Mouse (Mus musculus) CH12.LX (cell line): ENCODE results near the gene Zfp383. TPM values are rescaled to one million over a fixed set of nuclear protein-coding genes. Genes with fewer than 3 reads are reported as not detected.

ENCODE experiments used
- DNase-seq: peaks from one replicate; pipeline ENCODE4 v3.0.0-alpha.2; 2013; ENCODE audit errors: extremely low read depth
- H3K27ac ChIP-seq: 2 replicates; pipeline ENCODE4 v1.5.1; 2012; ENCODE audit warnings: low read depth, mild to moderate bottlenecking, control low read depth, moderate library complexity; ENCODE audit not compliant: insufficient read depth
- H3K27me3 ChIP-seq: replicated peaks from 2 replicates; pipeline ENCODE3; 2012; ENCODE audit warnings: inconsistent platforms
- H3K36me3 ChIP-seq, 2 experiments: replicated peaks in 1 of 2; 2 replicates each; pipeline versions ENCODE3 to v1.6.1; 2012; ENCODE audit warnings: inconsistent platforms in 1 of 2, low read length in 1 of 2, mild to moderate bottlenecking in 1 of 2, mixed read lengths in 1 of 2, moderate library complexity in 1 of 2; ENCODE audit not compliant: control insufficient read depth in 1 of 2, insufficient read depth in 1 of 2
- H3K4me1 ChIP-seq, 2 experiments: 2 replicates each; pipeline ENCODE4 v1.6.1; 2012; ENCODE audit warnings: inconsistent platforms in 1 of 2, moderate library complexity in 1 of 2; ENCODE audit not compliant: insufficient read depth in 2 of 2, control insufficient read depth in 1 of 2
- H3K4me2 ChIP-seq: 2 replicates; pipeline ENCODE4 v1.6.1; 2012; ENCODE audit warnings: low read depth, mild to moderate bottlenecking, control low read depth; ENCODE audit not compliant: poor library complexity, insufficient read depth, severe bottlenecking
- H3K4me3 ChIP-seq, 3 experiments: fragments of 150-350 bp in 1 of 3; sonication (generic) in 1 of 3; replicated peaks in 1 of 3; 2 replicates each; pipeline versions ENCODE3 to v1.5.1; 2011 to 2012; ENCODE audit warnings: low read depth in 2 of 3, low read length in 2 of 3, mild to moderate bottlenecking in 2 of 3, moderate library complexity in 2 of 3, control low read depth in 1 of 3, improper control_type of control experiment in 1 of 3, inconsistent platforms in 1 of 3, mixed read lengths in 1 of 3; ENCODE audit not compliant: poor library complexity in 1 of 3
- H3K79me2 ChIP-seq: replicated peaks from 2 replicates; pipeline ENCODE4 v1.6.1; 2012; ENCODE audit warnings: mild to moderate bottlenecking, moderate library complexity; ENCODE audit not compliant: control insufficient read depth, poor library complexity, insufficient read depth, severe bottlenecking; ENCODE audit errors: extremely low read depth
- H3K9ac ChIP-seq: 2 replicates; pipeline ENCODE4 v1.6.1; 2012; ENCODE audit warnings: low read depth, mild to moderate bottlenecking, control low read depth, moderate library complexity; ENCODE audit not compliant: insufficient read depth
- H3K9me3 ChIP-seq: replicated peaks from 2 replicates; pipeline ENCODE3; 2012; ENCODE audit warnings: low read length, inconsistent platforms, mixed read lengths
- BHLHE40 ChIP-seq: IDR thresholded peaks from 2 replicates; pipeline ENCODE4 v1.6.1; 2011; ENCODE audit warnings: mild to moderate bottlenecking, low read depth, low read length, improper control_type of control experiment
- CHD1 ChIP-seq: IDR thresholded peaks from 2 replicates; pipeline ENCODE4 v1.6.1; 2012; ENCODE audit warnings: low read depth, low read length, improper control_type of control experiment, inconsistent platforms
- CHD2 ChIP-seq: IDR thresholded peaks from 2 replicates; pipeline ENCODE4 v1.6.1; 2011; ENCODE audit warnings: low read length, improper control_type of control experiment
- ELF1 ChIP-seq: IDR thresholded peaks from 2 replicates; pipeline ENCODE4 v1.6.1; 2014; ENCODE audit warnings: low read depth, mild to moderate bottlenecking, inconsistent platforms, low read length, improper control_type of control experiment
- EP300 ChIP-seq: IDR thresholded peaks from 2 replicates; pipeline ENCODE4 v1.6.1; 2011; ENCODE audit warnings: low read length, improper control_type of control experiment
- ETS1 ChIP-seq: conservative IDR thresholded peaks from 2 replicates; pipeline ENCODE4 v1.6.1; 2012; ENCODE audit warnings: low read depth, mild to moderate bottlenecking, inconsistent platforms, low read length, improper control_type of control experiment, moderate library complexity
- GABPA ChIP-seq: IDR thresholded peaks from 2 replicates; pipeline ENCODE4 v1.6.1; 2012; ENCODE audit warnings: low read depth, low read length, improper control_type of control experiment, inconsistent platforms; ENCODE audit not compliant: insufficient replicate concordance
- HCFC1 ChIP-seq: IDR thresholded peaks from 2 replicates; pipeline ENCODE4 v1.6.1; 2012; ENCODE audit warnings: low read depth, mild to moderate bottlenecking, inconsistent platforms, low read length, improper control_type of control experiment
- IRF4 ChIP-seq: IDR thresholded peaks from 2 replicates; pipeline ENCODE4 v1.6.1; 2014; ENCODE audit warnings: low read depth, mild to moderate bottlenecking, inconsistent platforms, low read length, improper control_type of control experiment
- JUN ChIP-seq: IDR thresholded peaks from 2 replicates; pipeline ENCODE4 v1.6.1; 2011; ENCODE audit warnings: low read depth, mild to moderate bottlenecking, low read length, improper control_type of control experiment, moderate library complexity; ENCODE audit not compliant: insufficient read depth
- JUND ChIP-seq: conservative IDR thresholded peaks from 2 replicates; pipeline ENCODE4 v1.6.1; 2011; ENCODE audit warnings: low read depth, low read length, improper control_type of control experiment
- MAFK ChIP-seq: IDR thresholded peaks from 2 replicates; pipeline ENCODE4 v1.6.1; 2011; ENCODE audit warnings: low read length, improper control_type of control experiment; ENCODE audit not compliant: insufficient replicate concordance
- MAZ ChIP-seq: IDR thresholded peaks from 2 replicates; pipeline ENCODE4 v1.6.1; 2012; ENCODE audit warnings: low read depth, mild to moderate bottlenecking, inconsistent platforms, low read length, improper control_type of control experiment, moderate library complexity
- MEF2A ChIP-seq: IDR thresholded peaks from 2 replicates; pipeline ENCODE4 v1.6.1; 2014; ENCODE audit warnings: low read depth, mild to moderate bottlenecking, inconsistent platforms, low read length, improper control_type of control experiment, borderline replicate concordance
- MXI1 ChIP-seq: IDR thresholded peaks from 2 replicates; pipeline ENCODE4 v1.6.1; 2011; ENCODE audit warnings: mild to moderate bottlenecking, low read depth, low read length, improper control_type of control experiment
- NELFE ChIP-seq: IDR thresholded peaks from 2 replicates; pipeline ENCODE4 v1.6.1; 2011; ENCODE audit warnings: low read depth, low read length, improper control_type of control experiment
- NRF1 ChIP-seq: IDR thresholded peaks from 2 replicates; pipeline ENCODE4 v1.6.1; 2014; ENCODE audit warnings: low read depth, mild to moderate bottlenecking, inconsistent platforms, low read length, improper control_type of control experiment, moderate library complexity
- PAX5 ChIP-seq: IDR thresholded peaks from 2 replicates; pipeline ENCODE4 v1.6.1; 2012; ENCODE audit warnings: low read length, inconsistent platforms, mixed read lengths
- POLR2A ChIP-seq: IDR thresholded peaks from 2 replicates; pipeline ENCODE4 v1.6.1; 2011; ENCODE audit warnings: low read depth, mild to moderate bottlenecking, improper control_type of control experiment, low read length
- POLR2AphosphoS2 ChIP-seq: IDR thresholded peaks from 2 replicates; pipeline ENCODE4 v1.6.1; 2011; ENCODE audit warnings: low read depth, low read length, improper control_type of control experiment
- RAD21 ChIP-seq: IDR thresholded peaks from 2 replicates; pipeline ENCODE4 v1.6.1; 2011; ENCODE audit warnings: low read depth, mild to moderate bottlenecking, low read length, improper control_type of control experiment, moderate library complexity
- RCOR1 ChIP-seq: conservative IDR thresholded peaks from 2 replicates; pipeline ENCODE4 v1.6.1; 2012; ENCODE audit warnings: low read depth, mild to moderate bottlenecking, inconsistent platforms, low read length, improper control_type of control experiment
- SIN3A ChIP-seq: IDR thresholded peaks from 2 replicates; pipeline ENCODE4 v1.6.1; 2012; ENCODE audit warnings: low read length, improper control_type of control experiment, inconsistent platforms
- SMC3 ChIP-seq: IDR thresholded peaks from 2 replicates; pipeline ENCODE4 v1.6.1; 2011; ENCODE audit warnings: low read depth, low read length, improper control_type of control experiment
- TBP ChIP-seq: conservative IDR thresholded peaks from 2 replicates; pipeline ENCODE4 v1.6.1; 2011; ENCODE audit warnings: low read depth, low read length, improper control_type of control experiment
- TCF12 ChIP-seq: IDR thresholded peaks from 2 replicates; pipeline ENCODE4 v1.6.1; 2014; ENCODE audit warnings: low read depth, mild to moderate bottlenecking, inconsistent platforms, low read length, improper control_type of control experiment
- UBTF ChIP-seq: IDR thresholded peaks from 2 replicates; pipeline ENCODE4 v1.6.1; 2012; ENCODE audit warnings: low read depth, mild to moderate bottlenecking, inconsistent platforms, low read length, improper control_type of control experiment, moderate library complexity
- USF1 ChIP-seq: IDR thresholded peaks from 2 replicates; pipeline ENCODE4 v1.6.1; 2014; ENCODE audit warnings: low read depth, mild to moderate bottlenecking, inconsistent platforms, low read length, improper control_type of control experiment
- USF2 ChIP-seq: conservative IDR thresholded peaks from 2 replicates; pipeline ENCODE4 v1.6.1; 2011; ENCODE audit warnings: low read depth, low read length, improper control_type of control experiment
- ZC3H11A ChIP-seq: IDR thresholded peaks from 2 replicates; pipeline ENCODE4 v1.6.1; 2012; ENCODE audit warnings: low read depth, mild to moderate bottlenecking, inconsistent platforms, low read length, improper control_type of control experiment
- ZKSCAN1 ChIP-seq: IDR thresholded peaks from 2 replicates; pipeline ENCODE4 v1.6.1; 2012; ENCODE audit warnings: low read depth, inconsistent platforms, low read length, improper control_type of control experiment, borderline replicate concordance
- ZNF384 ChIP-seq: IDR thresholded peaks from 2 replicates; pipeline ENCODE4 v1.6.1; 2012; ENCODE audit warnings: low read depth, low read length, improper control_type of control experiment, inconsistent platforms
- dilution Hi-C: fragments of 300-500 bp; cut with MboI; formaldehyde crosslinking; loops from 2 replicates; pipeline ENCODE4 v1.14.3; 2020; ENCODE audit warnings: low sequenced_read_pairs; ENCODE audit not compliant: extremely low pct_unique_long_range_greater_than_20kb, extremely low pct_ligation_motif_present
- in situ Hi-C: fragments of 300-500 bp; cut with MboI; formaldehyde crosslinking; loops from 3 replicates; pipeline ENCODE4 v1.14.3; 2019; ENCODE audit warnings: low sequenced_read_pairs, low pct_ligation_motif_present, low pct_unique_long_range_greater_than_20kb, mixed read lengths
- polyA plus RNA-seq: library from polyadenylated mRNA; unstranded; fragments of >175 nt; gene quantifications from 2 replicates; pipeline ENCODE4 v1.2.1, GENCODE M21; 2012; ENCODE audit warnings: low read depth; ENCODE audit not compliant: insufficient read length
- total RNA-seq, 2 experiments: library from RNA; depleted of rRNA; stranded (reverse); fragments of 300-350 nt in 1 of 2; fragments of >200 nt in 1 of 2; gene quantifications; 2 replicates each; pipeline ENCODE4 v1.2.3; 2012 to 2014

Zfp383 gene
- total and polyA plus RNA-seq, 3 experiments = 2.7 to 3.9 (median 3.5) TPM

DNA sequence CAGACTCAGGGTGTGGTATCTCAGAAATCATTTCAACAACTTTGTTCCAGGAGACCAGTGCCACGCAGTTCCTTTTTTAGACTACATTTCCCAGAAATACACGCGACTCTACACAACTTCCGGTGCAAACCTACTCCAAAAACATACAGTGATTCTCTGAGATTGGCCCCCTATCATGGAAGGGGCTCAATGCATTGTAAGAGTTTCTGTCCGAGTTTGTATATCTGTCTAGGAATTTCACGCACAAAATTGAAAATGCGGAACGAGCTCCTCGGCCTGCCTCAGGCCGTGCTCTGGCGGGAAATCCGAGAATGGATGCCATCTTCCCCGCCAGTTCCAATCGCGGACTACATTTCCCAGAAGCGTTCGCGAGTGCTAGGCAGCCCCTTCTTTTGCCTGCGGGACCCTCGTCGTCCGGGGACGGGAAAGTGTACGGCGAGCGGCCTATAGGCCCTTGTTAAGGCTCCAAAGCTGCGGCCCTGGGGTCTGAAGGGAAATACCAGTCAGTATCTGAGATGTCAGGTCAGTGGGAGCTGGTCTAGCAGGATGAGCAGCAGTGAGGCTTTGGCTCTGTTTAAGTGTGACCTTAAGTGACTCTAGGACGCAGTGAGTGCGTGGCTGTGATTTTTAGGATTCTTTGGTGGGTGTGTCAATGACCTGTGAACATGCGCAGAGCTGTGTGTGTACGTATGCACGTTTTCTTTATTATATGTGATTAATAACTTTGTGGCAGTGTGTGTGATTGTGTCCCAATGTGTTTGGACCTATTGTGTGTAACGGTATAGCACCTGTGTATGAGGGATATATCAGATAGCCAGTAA, at the start of gene Zfp383 (continued):
- TF ChIP-seq MAZ = peak; percentile 52; the same call in 1 of the 2 replicates

DNA sequence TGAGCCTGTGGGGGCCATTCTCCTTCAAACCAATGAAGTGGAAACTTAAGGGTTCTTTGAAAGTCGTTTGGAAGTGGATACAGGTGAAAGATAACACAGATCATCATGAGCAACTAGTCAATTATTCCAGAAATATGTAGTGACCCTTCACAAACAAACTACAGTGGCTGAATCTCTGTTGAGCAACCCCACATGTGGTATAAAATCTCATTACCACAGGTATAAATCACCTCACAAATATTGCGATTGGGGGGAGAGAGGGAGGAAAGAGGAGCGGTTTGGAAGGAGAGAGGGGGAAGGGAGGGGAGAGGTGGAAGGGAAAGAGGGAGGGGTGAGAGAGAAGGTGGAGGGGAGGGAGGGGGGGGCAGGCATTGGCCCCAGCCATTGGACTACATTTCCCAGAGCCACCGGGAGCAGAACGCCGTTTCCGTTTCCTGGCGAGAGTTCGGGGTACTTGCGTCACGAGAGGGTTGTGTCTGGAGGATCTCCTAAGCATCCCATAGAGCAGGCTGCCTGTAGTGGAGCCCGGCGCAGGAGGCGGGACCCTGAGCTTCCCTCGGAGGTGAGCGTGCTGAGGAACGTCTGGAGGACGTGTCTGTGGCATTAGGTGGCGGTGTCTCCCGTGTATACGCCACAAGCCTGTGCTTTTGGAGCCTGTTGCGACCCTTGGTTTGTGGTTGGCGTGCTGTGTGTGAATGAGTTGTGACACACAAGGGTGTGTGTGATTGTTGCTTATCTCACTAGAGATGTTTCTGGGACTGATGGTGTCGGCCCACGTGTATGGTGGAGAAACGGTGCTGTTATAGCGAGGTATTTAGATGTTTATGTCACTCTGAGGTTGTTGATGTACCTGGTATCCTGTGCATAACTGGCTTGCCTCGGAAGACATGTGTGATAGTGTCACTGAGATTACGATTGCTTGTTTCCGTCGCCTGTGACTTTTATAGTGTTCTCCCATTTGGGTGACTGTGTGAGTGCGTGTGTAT, 48.2 kb upstream of the Zfp383 start, which contains the start of gene Zfp420:
Gene Zfp420, plus strand, starts transcription at position 448 of the 986 bp plus-strand sequence.
- dilution Hi-C loops (no loop called here), in situ Hi-C loops (no loop called here)
- Histone ChIP-seq H3K4me3 (peak within 1 kb of the TSS; percentile 66 to 93 (median 78)), H3K36me3 (peaks cover 2 to 14% of the 10 kb centered on the region in 2 experiments), H3K27ac (0 out of 2 replicates have a peak within 1 kb of the TSS, but pooled peaks have one; percentile 1), H3K9ac (peak within 1 kb of the TSS; percentile 43), H3K9me3 (peaks cover 5% of the 10 kb centered on the region), H3K79me2 (no peaks in the 10 kb centered on the region), H3K4me1 (peaks cover 0 to 16% of the 10 kb centered on the region in 2 experiments; a peak in 2 of 4 replicates), H3K4me2 (peak within 1 kb of the TSS; percentile 65), H3K27me3 (no peaks in the 10 kb centered on the region)
- peak; percentile 93 for DNase-seq
- TF ChIP-seq NELFE (peak; percentile 68; the same call in 1 of the 2 replicates), MEF2A (no peak), ELF1 (peak; percentile 69), SIN3A (peak; percentile 71), IRF4 (no peak), JUN (no peak), RAD21 (peak; percentile 36), ZNF384 (no peak), EP300 (no peak), RCOR1 (no peak), MAZ (no peak; the same call in none of the 2 replicates), TCF12 (peak; percentile 64; the same call in 1 of the 2 replicates), BHLHE40 (peak; percentile 40; the same call in 1 of the 2 replicates), MAFK (no peak), NRF1 (peak; percentile 55; the same call in 1 of the 2 replicates), SMC3 (peak; percentile 8; the same call in 1 of the 2 replicates), GABPA (peak; percentile 46; the same call in 1 of the 2 replicates), CHD2 (peak; percentile 70; the same call in 1 of the 2 replicates), JUND (no peak), USF2 (no peak), ZKSCAN1 (no peak), PAX5 (no peak), MXI1 (peak; percentile 80), USF1 (no peak), CHD1 (no peak), ETS1 (0 out of 2 replicates have a peak, but pooled peaks have one; percentile 5), TBP (0 out of 2 replicates have a peak, but pooled peaks have one; percentile 48), POLR2A (peak; percentile 74), UBTF (no peak), HCFC1 (peak; percentile 99), ZC3H11A (no peak), POLR2AphosphoS2 (no peak)
